Comparison of ENCODE assay signal across 10 mouse cellular contexts in genomic region chr3:53974905-53975551, GRCm38 (mm10).
DNase-seq lines count a peak whose midpoint lies in the region; ATAC-seq and TF ChIP-seq lines count a peak whose summit lies in the region.
"Had no signal": no experiment of that assay in that cellular context is flagged by ENCODE, and none has a peak within 500 bp of the region (broad histone marks: within the 10 kb centered on the region; RNA-seq: fewer than 3 reads in every experiment).

No protein-coding gene starts in this region.

- TF ChIP-seq POLR2A in cortical plate, adult 2 months (IDR thresholded peaks at IDR 0.05; ENCODE audit: extremely low read depth, insufficient read depth, low read length) = no peak

- no peaks in the 10 kb centered on the region for H3K27me3 ChIP-seq in stomach, postnatal 0 days (ENCODE audit: control insufficient read depth, insufficient read depth, low read length)
- no peaks in the 10 kb centered on the region for H3K27me3 ChIP-seq in liver, embryonic 11.5 days (replicated peaks; ENCODE audit: control insufficient read depth, insufficient read depth, low read length)

- no peaks in the 10 kb centered on the region for H3K36me3 ChIP-seq in stomach, postnatal 0 days (ENCODE audit: control insufficient read depth, insufficient read depth, low read length)
- H3K36me3 ChIP-seq in liver, embryonic 11.5 days (ENCODE audit: control insufficient read depth, insufficient read depth, low read length) = no peaks in the 10 kb centered on the region

- WGBS in stomach, postnatal 0 days = 16% methylated on average over 10 of the region's 10 CpGs
- WGBS in liver, embryonic 11.5 days = 49% methylated on average over 10 of the region's 10 CpGs

- DNase-seq in layer of hippocampus, adult 2 months (ENCODE audit: low spot score in 2 of 2) = peak; percentile 19 to 38
- DNase-seq in layer of hippocampus, postnatal 14 days (ENCODE audit: low spot score in 2 of 2) = no peak
- peak; percentile 21 for DNase-seq in stomach, postnatal 0 days (ENCODE audit: low spot score)
- DNase-seq in liver, embryonic 11.5 days (ENCODE audit: low spot score) = no peak
- no peak for DNase-seq in kidney, postnatal 25 days

- no peak overlapping the region for H3K4me3 ChIP-seq in layer of hippocampus, adult 2 months
- peak overlapping the region; percentile 18; the same call in 1 of the 2 replicates for H3K4me3 ChIP-seq in cortical plate, adult 2 months (ENCODE audit: insufficient read depth, low read length)
- no peak overlapping the region for H3K4me3 ChIP-seq in stomach, postnatal 0 days (ENCODE audit: low read depth, low read length)
- H3K4me3 ChIP-seq in liver, embryonic 11.5 days (ENCODE audit: low read depth, low read length) = no peak overlapping the region

- H3K9me3 ChIP-seq in stomach, postnatal 0 days (ENCODE audit: control insufficient read depth, low read length) = no peaks in the 10 kb centered on the region
- no peaks in the 10 kb centered on the region for H3K9me3 ChIP-seq in liver, embryonic 11.5 days (ENCODE audit: control insufficient read depth, low read length)

- TF ChIP-seq CTCF in layer of hippocampus, adult 2 months (conservative IDR thresholded peaks at IDR 0.05) = no peak
- no peak for TF ChIP-seq CTCF in cortical plate, adult 2 months (IDR thresholded peaks at IDR 0.05; ENCODE audit: extremely low read depth, insufficient read depth, low read length)
- TF ChIP-seq CTCF in stomach, postnatal 0 days (IDR thresholded peaks at IDR 0.05; ENCODE audit: low read depth) = no peak

- H3K27ac ChIP-seq in layer of hippocampus, adult 2 months = peak overlapping the region; percentile 76
- H3K27ac ChIP-seq in cortical plate, adult 2 months (ENCODE audit: insufficient read depth, low read length) = 0 out of 2 replicates have a peak overlapping the region, but pooled peaks have one; percentile 15
- no peak overlapping the region for H3K27ac ChIP-seq in stomach, postnatal 0 days (replicated peaks)
- no peak overlapping the region for H3K27ac ChIP-seq in liver, embryonic 11.5 days (ENCODE audit: low read depth, low read length)

- peaks cover 1% of the 10 kb centered on the region; the same call in 1 of the 2 replicates for H3K4me1 ChIP-seq in cortical plate, adult 2 months (ENCODE audit: control insufficient read depth, insufficient read depth, low read length)
- H3K4me1 ChIP-seq in stomach, postnatal 0 days (replicated peaks; ENCODE audit: control insufficient read depth, insufficient read depth) = no peaks in the 10 kb centered on the region; the same call in 1 of the 2 replicates
- no peaks in the 10 kb centered on the region for H3K4me1 ChIP-seq in liver, embryonic 11.5 days (replicated peaks; ENCODE audit: control insufficient read depth, insufficient read depth, low read length)

- H3K4me2 ChIP-seq in stomach, postnatal 0 days (replicated peaks; ENCODE audit: low read depth) = no peak overlapping the region; the same call in 1 of the 2 replicates
- H3K4me2 ChIP-seq in liver, embryonic 11.5 days = no peak overlapping the region

- no peak for TF ChIP-seq EP300 in stomach, postnatal 0 days (optimal IDR thresholded peaks at IDR 0.05)

- peak; percentile 89 for ATAC-seq in frontal cortex, adult (ENCODE audit: low TSS enrichment)
- no peak for ATAC-seq in stomach, postnatal 0 days (ENCODE audit: low FRiP score, low TSS enrichment)
- no peak for ATAC-seq in liver, embryonic 11.5 days (replicated peaks; ENCODE audit: low FRiP score)
- no peak for ATAC-seq in granulocyte monocyte progenitor cell, adult 5-6 weeks (replicated peaks; ENCODE audit: poor library complexity, severe bottlenecking)
- ATAC-seq: lung, postnatal 0 days; Patski had no signal

- H3K9ac ChIP-seq in stomach, postnatal 0 days (ENCODE audit: low read length) = 0 out of 2 replicates have a peak overlapping the region, but pooled peaks have one; percentile 13
- no peak overlapping the region for H3K9ac ChIP-seq in liver, embryonic 11.5 days (ENCODE audit: low read depth, low read length)

Comparison
In these comparisons a context has a peak if more than half of its experiments do, and no peak if none do; other contexts are left out.
1. DNase-seq: peak in layer of hippocampus, adult 2 months (2 of 2) and stomach, postnatal 0 days (single experiment); none in layer of hippocampus, postnatal 14 days (0 of 2), liver, embryonic 11.5 days (single experiment) and kidney, postnatal 25 days (0 of 2).
2. H3K27ac ChIP-seq: peak in layer of hippocampus, adult 2 months (single experiment) and cortical plate, adult 2 months (single experiment); none in stomach, postnatal 0 days (single experiment) and liver, embryonic 11.5 days (single experiment).